10 mouse cellular contexts compared by ENCODE assay signal in genomic region chr17:87478569-87478968, GRCm38 (mm10). TPM values are rescaled to one million over a fixed set of nuclear protein-coding genes. Genes with fewer than 3 reads are reported as not detected.
DNase-seq lines count a peak whose midpoint lies in the region; ATAC-seq lines count a peak whose summit lies in the region.
"Had no signal": no experiment of that assay in that cellular context is flagged by ENCODE, and none has a peak within 500 bp of the region (broad histone marks: within the 10 kb centered on the region; RNA-seq: fewer than 3 reads in every experiment).

No protein-coding gene starts in this region.

- no peak overlapping the region for H3K9ac ChIP-seq in limb, embryonic 12.5 days (replicated peaks)
- H3K9ac ChIP-seq in forebrain, embryonic 15.5 days (replicated peaks): no peak overlapping the region
- no peak overlapping the region for H3K9ac ChIP-seq in midbrain, embryonic 15.5 days
- H3K9ac ChIP-seq: embryonic facial prominence, embryonic 15.5 days had no signal

- WGBS in limb, embryonic 12.5 days: 79% methylated on average over 9 of the region's 9 CpGs
- 81% methylated on average over 9 of the region's 9 CpGs for WGBS in limb, embryonic 10.5 days
- WGBS in forebrain, embryonic 15.5 days: 41% methylated on average over 9 of the region's 9 CpGs
- WGBS in midbrain, embryonic 15.5 days: 55% methylated on average over 9 of the region's 9 CpGs

- no peak overlapping the region for H3K4me3 ChIP-seq in limb, embryonic 12.5 days (replicated peaks)
- H3K4me3 ChIP-seq in limb, embryonic 10.5 days: no peak overlapping the region
- H3K4me3 ChIP-seq in forebrain, embryonic 15.5 days: no peak overlapping the region
- no peak overlapping the region for H3K4me3 ChIP-seq in midbrain, embryonic 15.5 days
- H3K4me3 ChIP-seq: embryonic facial prominence, embryonic 15.5 days had no signal

- 0 out of 2 replicates have a peak overlapping the region, but pooled peaks have one; percentile 25 for H3K27ac ChIP-seq in limb, embryonic 12.5 days
- no peak overlapping the region for H3K27ac ChIP-seq in limb, embryonic 10.5 days
- peak overlapping the region; percentile 25 for H3K27ac ChIP-seq in forebrain, embryonic 15.5 days (replicated peaks)
- no peak overlapping the region for H3K27ac ChIP-seq in midbrain, embryonic 15.5 days
- H3K27ac ChIP-seq: embryonic facial prominence, embryonic 15.5 days; kidney, postnatal 0 days had no signal

- DNase-seq in limb, embryonic 10.5 days (ENCODE audit: low spot score): no peak
- peak; percentile 77 to 83 for DNase-seq in cerebellum, adult 18-20 months
- no peak for DNase-seq in ovary, postnatal 10 days (ENCODE audit: low spot score)
- DNase-seq in right cerebral cortex, adult 18-20 months: no peak
- DNase-seq in left cerebral cortex, adult 18-20 months (ENCODE audit: low spot score in 2 of 2): no peak

- no peak for ATAC-seq in limb, embryonic 12.5 days (ENCODE audit: insufficient number of reproducible peaks, insufficient read depth, low FRiP score, low TSS enrichment, low read depth)
- ATAC-seq in forebrain, embryonic 15.5 days (replicated peaks): peak; percentile 72
- ATAC-seq in midbrain, embryonic 15.5 days (replicated peaks): peak; percentile 49; the same call in 1 of the 2 replicates

- H3K4me2 ChIP-seq in limb, embryonic 12.5 days: no peak overlapping the region
- H3K4me2 ChIP-seq in forebrain, embryonic 15.5 days (replicated peaks): no peak overlapping the region
- H3K4me2 ChIP-seq in midbrain, embryonic 15.5 days: no peak overlapping the region
- H3K4me2 ChIP-seq: embryonic facial prominence, embryonic 15.5 days had no signal

- no peaks in the 10 kb centered on the region for H3K9me3 ChIP-seq in limb, embryonic 12.5 days
- no peaks in the 10 kb centered on the region for H3K9me3 ChIP-seq in limb, embryonic 10.5 days (replicated peaks)
- H3K9me3 ChIP-seq in forebrain, embryonic 15.5 days: no peaks in the 10 kb centered on the region
- H3K9me3 ChIP-seq in midbrain, embryonic 15.5 days: no peaks in the 10 kb centered on the region
- H3K9me3 ChIP-seq: embryonic facial prominence, embryonic 15.5 days had no signal

- H3K27me3 ChIP-seq in limb, embryonic 12.5 days: peaks cover 33% of the 10 kb centered on the region
- peaks cover 33% of the 10 kb centered on the region for H3K27me3 ChIP-seq in limb, embryonic 10.5 days (ENCODE audit: low read depth, poor library complexity, severe bottlenecking)
- H3K27me3 ChIP-seq in forebrain, embryonic 15.5 days: no peaks in the 10 kb centered on the region
- H3K27me3 ChIP-seq in midbrain, embryonic 15.5 days (replicated peaks): no peaks in the 10 kb centered on the region
- H3K27me3 ChIP-seq: embryonic facial prominence, embryonic 15.5 days had no signal

- H3K4me1 ChIP-seq in limb, embryonic 12.5 days (replicated peaks): peaks cover 19% of the 10 kb centered on the region
- peaks cover 28% of the 10 kb centered on the region for H3K4me1 ChIP-seq in limb, embryonic 10.5 days
- H3K4me1 ChIP-seq in forebrain, embryonic 15.5 days: peaks cover 29% of the 10 kb centered on the region
- peaks cover 9% of the 10 kb centered on the region for H3K4me1 ChIP-seq in midbrain, embryonic 15.5 days

- H3K36me3 ChIP-seq in limb, embryonic 12.5 days: no peaks in the 10 kb centered on the region
- H3K36me3 ChIP-seq in limb, embryonic 10.5 days: no peaks in the 10 kb centered on the region
- no peaks in the 10 kb centered on the region for H3K36me3 ChIP-seq in forebrain, embryonic 15.5 days
- H3K36me3 ChIP-seq in midbrain, embryonic 15.5 days (replicated peaks): no peaks in the 10 kb centered on the region
- H3K36me3 ChIP-seq: embryonic facial prominence, embryonic 15.5 days had no signal

RNA-seq across cellular contexts. Expression of gene Calm2, which starts 31.8 kb away (rescaled TPM):
- polyA plus RNA-seq in limb, embryonic 12.5 days (2016; fragmentation: Nextera tagmentation; extraction: Ambion mirVana): 850 and 865 TPM in 2 replicates
- 1,008 and 1,019 TPM in 2 replicates for polyA plus RNA-seq in limb, embryonic 10.5 days (2016; fragmentation: Nextera tagmentation; extraction: Ambion mirVana)
- polyA plus RNA-seq in forebrain, embryonic 15.5 days (2015; fragmentation: Nextera tagmentation; extraction: Ambion mirVana): 1,787 and 1,813 TPM in 2 replicates
- polyA plus RNA-seq in midbrain, embryonic 15.5 days (2015; fragmentation: Nextera tagmentation; extraction: Ambion mirVana): 1,861 and 1,975 TPM in 2 replicates
- total RNA-seq in left cerebral cortex, adult 18-20 months (2021): 1,000 to 10,000 TPM; 2,255 to 2,273 TPM

RNA-seq across cellular contexts. Expression of gene Stpg4, which starts 51.0 kb away (rescaled TPM):
- polyA plus RNA-seq in limb, embryonic 12.5 days (2016; fragmentation: Nextera tagmentation; extraction: Ambion mirVana): not detected in 2 replicates
- polyA plus RNA-seq in limb, embryonic 10.5 days (2016; fragmentation: Nextera tagmentation; extraction: Ambion mirVana): not detected in 2 replicates
- not detected in 2 replicates for polyA plus RNA-seq in forebrain, embryonic 15.5 days (2015; fragmentation: Nextera tagmentation; extraction: Ambion mirVana)
- 0.42 and 0.54 TPM in 2 replicates for polyA plus RNA-seq in midbrain, embryonic 15.5 days (2015; fragmentation: Nextera tagmentation; extraction: Ambion mirVana)
- total RNA-seq in left cerebral cortex, adult 18-20 months (2021): not detected
- polyA plus RNA-seq: embryonic facial prominence, embryonic 15.5 days; kidney, postnatal 0 days had no signal

Comparison
In these comparisons a context has a peak if more than half of its experiments do, and no peak if none do; other contexts are left out.
1. H3K27ac ChIP-seq: peak in limb, embryonic 12.5 days (single experiment) and forebrain, embryonic 15.5 days (single experiment); none in limb, embryonic 10.5 days (single experiment) and midbrain, embryonic 15.5 days (single experiment).
2. DNase-seq: peak in cerebellum, adult 18-20 months (2 of 2); none in limb, embryonic 10.5 days (single experiment), ovary, postnatal 10 days (single experiment), right cerebral cortex, adult 18-20 months (single experiment) and left cerebral cortex, adult 18-20 months (0 of 2).